Mouse (Mus musculus) kidney, adult 2 months (tissue): ENCODE measurements around the gene Cdc14a.

Source experiments
- CTCF ChIP-seq: fragments of 200-500 bp; conservative IDR thresholded peaks from 2 replicates; pipeline ENCODE4 v1.5.1; 2011; ENCODE audit warnings: low read depth, mild to moderate bottlenecking, control low read depth, low read length, moderate library complexity, mixed read lengths; ENCODE audit not compliant: insufficient read depth, insufficient read length
- POLR2A ChIP-seq: fragments of 200-500 bp; IDR thresholded peaks from one replicate; pipeline ENCODE4 v1.6.1; 2011; ENCODE audit warnings: low read depth, low read length, control low read depth

GRCm38 (mm10) chr3:116396571-116396970, 27.3 kb downstream of the Cdc14a start:
- TF ChIP-seq POLR2A (no peak), CTCF (no peak)
